Comparison of ENCODE assay signal across 9 mouse cellular contexts in genomic region chr17:56338909-56339308, GRCm38 (mm10). TPM values are rescaled to one million over a fixed set of nuclear protein-coding genes. Genes with fewer than 3 reads are reported as not detected.
DNase-seq lines count a peak whose midpoint lies in the region; ATAC-seq and TF ChIP-seq lines count a peak whose summit lies in the region.
"Had no signal": no experiment of that assay in that cellular context is flagged by ENCODE, and none has a peak within 500 bp of the region (broad histone marks: within the 10 kb centered on the region; RNA-seq: fewer than 3 reads in every experiment).

No protein-coding gene starts in this region.

- no peak overlapping the region for H3K9ac ChIP-seq in liver, embryonic 13.5 days
- H3K9ac ChIP-seq: hindbrain, embryonic 15.5 days had no signal

- peak; percentile 49 for DNase-seq in gastrocnemius, postnatal 10 days
- DNase-seq in gastrocnemius, postnatal 25 days = no peak
- DNase-seq in B cell, adult 2 months = peak; percentile 83 to 85
- DNase-seq in liver, embryonic 13.5 days = peak; percentile 35
- peak; percentile 57 to 75 for DNase-seq in spleen, adult 18-20 months
- DNase-seq in ovary, adult 18-20 months (ENCODE audit: low spot score) = no peak
- no peak for DNase-seq in left cerebral cortex, adult 9 months (ENCODE audit: low spot score in 2 of 2)

- no peak for TF ChIP-seq POLR2A in bone marrow, adult 2 months (IDR thresholded peaks at IDR 0.05; ENCODE audit: borderline replicate concordance, control insufficient read depth, low read depth, low read length)

- no peaks in the 10 kb centered on the region for H3K27me3 ChIP-seq in liver, embryonic 13.5 days
- H3K27me3 ChIP-seq: hindbrain, embryonic 15.5 days had no signal

- no peaks in the 10 kb centered on the region for H3K36me3 ChIP-seq in liver, embryonic 13.5 days
- H3K36me3 ChIP-seq: hindbrain, embryonic 15.5 days had no signal

- H3K4me2 ChIP-seq in liver, embryonic 13.5 days = no peak overlapping the region
- H3K4me2 ChIP-seq: hindbrain, embryonic 15.5 days had no signal

- peaks cover 4% of the 10 kb centered on the region for H3K4me1 ChIP-seq in bone marrow, adult 2 months (ENCODE audit: control insufficient read depth, insufficient read depth, low read length)
- peaks cover 57% of the 10 kb centered on the region for H3K4me1 ChIP-seq in liver, embryonic 13.5 days (replicated peaks)

- no peak overlapping the region for H3K4me3 ChIP-seq in bone marrow, adult 2 months (replicated peaks; ENCODE audit: control insufficient read depth, low read depth, low read length)
- no peak overlapping the region for H3K4me3 ChIP-seq in liver, embryonic 13.5 days (replicated peaks)
- H3K4me3 ChIP-seq: hindbrain, embryonic 15.5 days had no signal

- ATAC-seq in liver, embryonic 13.5 days (ENCODE audit: low read depth) = 0 out of 2 replicates have a peak, but pooled peaks have one; percentile 41

- peak; percentile 78 for TF ChIP-seq CTCF in bone marrow, adult 2 months (IDR thresholded peaks at IDR 0.05; ENCODE audit: control insufficient read depth, insufficient read depth, low read length)

- no peak overlapping the region for H3K27ac ChIP-seq in bone marrow, adult 2 months (ENCODE audit: control insufficient read depth, insufficient read depth, low read depth, low read length, poor library complexity)
- no peak overlapping the region for H3K27ac ChIP-seq in liver, embryonic 13.5 days
- H3K27ac ChIP-seq: hindbrain, embryonic 15.5 days had no signal

- H3K9me3 ChIP-seq in liver, embryonic 13.5 days (replicated peaks) = no peaks in the 10 kb centered on the region
- H3K9me3 ChIP-seq: hindbrain, embryonic 15.5 days had no signal

- 18% methylated on average over 4 of the region's 4 CpGs for WGBS in bone marrow, adult 2 months
- WGBS in liver, embryonic 13.5 days (ENCODE audit: insufficient replicate concordance) = 33% methylated on average over 4 of the region's 4 CpGs

RNA-seq across cellular contexts. Expression of gene Kdm4b, which starts 13.0 kb away (rescaled TPM):
- 10 to 100 TPM; 24.9 to 28.6 TPM for total RNA-seq in gastrocnemius, postnatal 10 days (2021)
- total RNA-seq in gastrocnemius, postnatal 25 days (2021) = 10 to 100 TPM; 21.5 to 22.6 TPM
- 15.7 and 74.9 TPM in 2 replicates for polyA plus RNA-seq in bone marrow, adult 2 months (2011; ENCODE audit: insufficient read depth, insufficient read length, low replicate concordance, missing spikeins)
- 6.1 and 7.1 TPM in 2 replicates for polyA plus RNA-seq in liver, embryonic 13.5 days (2015; fragmentation: Nextera tagmentation; extraction: Ambion mirVana)

RNA-seq across cellular contexts. Expression of gene Uhrf1, which starts 35.8 kb away (rescaled TPM):
- total RNA-seq in gastrocnemius, postnatal 10 days (2021) = 10 to 100 TPM; 14.4 to 20.3 TPM
- 1 to 10 TPM; 2.6 to 2.7 TPM for total RNA-seq in gastrocnemius, postnatal 25 days (2021)
- polyA plus RNA-seq in bone marrow, adult 2 months (2011; ENCODE audit: insufficient read depth, insufficient read length, low replicate concordance, missing spikeins) = 77.5 and 109 TPM in 2 replicates
- polyA plus RNA-seq in liver, embryonic 13.5 days (2015; fragmentation: Nextera tagmentation; extraction: Ambion mirVana) = 121 and 131 TPM in 2 replicates

RNA-seq across cellular contexts. Expression of gene Arrdc5, which starts 38.8 kb away (rescaled TPM):
- not detected for total RNA-seq in gastrocnemius, postnatal 10 days (2021)
- not detected for total RNA-seq in gastrocnemius, postnatal 25 days (2021)
- polyA plus RNA-seq in bone marrow, adult 2 months (2011; ENCODE audit: insufficient read depth, insufficient read length, low replicate concordance, missing spikeins) = not detected in 2 replicates
- not detected in 2 replicates for polyA plus RNA-seq in liver, embryonic 13.5 days (2015; fragmentation: Nextera tagmentation; extraction: Ambion mirVana)
- polyA plus RNA-seq: hindbrain, embryonic 15.5 days had no signal

RNA-seq across cellular contexts. Expression of gene Plin3, which starts 46.2 kb away (rescaled TPM):
- total RNA-seq in gastrocnemius, postnatal 10 days (2021) = 10 to 100 TPM; 37.2 to 41.7 TPM
- total RNA-seq in gastrocnemius, postnatal 25 days (2021) = 10 to 100 TPM; 35.3 to 39.1 TPM
- polyA plus RNA-seq in bone marrow, adult 2 months (2011; ENCODE audit: insufficient read depth, insufficient read length, low replicate concordance, missing spikeins) = 10.9 and 29.6 TPM in 2 replicates
- 24.9 and 27.1 TPM in 2 replicates for polyA plus RNA-seq in liver, embryonic 13.5 days (2015; fragmentation: Nextera tagmentation; extraction: Ambion mirVana)

Comparison
In these comparisons a context has a peak if more than half of its experiments do, and no peak if none do; other contexts are left out.
1. DNase-seq: peak in gastrocnemius, postnatal 10 days (single experiment), B cell, adult 2 months (2 of 2), liver, embryonic 13.5 days (single experiment) and spleen, adult 18-20 months (2 of 2); none in gastrocnemius, postnatal 25 days (single experiment), ovary, adult 18-20 months (single experiment) and left cerebral cortex, adult 9 months (0 of 2).
2. RNA of gene Uhrf1, which starts 35.8 kb away (total RNA-seq): 14.4 to 20.3 TPM in gastrocnemius, postnatal 10 days; 2.6 to 2.7 TPM in gastrocnemius, postnatal 25 days; every median in the first group is over 4 times any median in the second.